Mouse (Mus musculus) T-cell, adult 2 months (primary cell): Measurements from ENCODE around the gene Afdn.
"Not testable (repeated sequence)": the region's sequence is repeated elsewhere in the genome, so short reads cannot be mapped to it uniquely, and the experiment has no call there.

Experiments
- DNase-seq: peaks from one replicate; pipeline ENCODE4 v3.0.0; 2022; ENCODE audit warnings: low spot score

Afdn gene

DNA sequence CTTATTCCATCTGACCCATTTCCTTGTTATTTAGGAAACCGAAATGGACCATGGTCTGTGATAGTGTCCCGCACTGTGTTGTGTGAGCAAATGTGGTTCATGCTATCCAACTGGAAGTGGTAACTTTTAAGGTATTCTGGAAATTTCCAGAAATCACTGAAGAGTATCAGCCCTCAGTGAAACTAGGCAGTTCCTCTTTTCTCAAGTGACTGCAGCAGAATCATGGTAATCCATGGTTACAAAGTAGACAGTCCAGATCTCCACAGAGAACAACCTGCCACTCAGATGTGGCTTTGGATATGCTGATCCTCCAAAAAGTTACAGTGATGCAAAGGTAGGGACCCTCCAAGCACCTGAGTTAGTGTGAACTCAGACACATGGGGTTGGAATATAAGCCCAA, 21.4 kb upstream of the Afdn start:
- DNase-seq = no peak

DNA sequence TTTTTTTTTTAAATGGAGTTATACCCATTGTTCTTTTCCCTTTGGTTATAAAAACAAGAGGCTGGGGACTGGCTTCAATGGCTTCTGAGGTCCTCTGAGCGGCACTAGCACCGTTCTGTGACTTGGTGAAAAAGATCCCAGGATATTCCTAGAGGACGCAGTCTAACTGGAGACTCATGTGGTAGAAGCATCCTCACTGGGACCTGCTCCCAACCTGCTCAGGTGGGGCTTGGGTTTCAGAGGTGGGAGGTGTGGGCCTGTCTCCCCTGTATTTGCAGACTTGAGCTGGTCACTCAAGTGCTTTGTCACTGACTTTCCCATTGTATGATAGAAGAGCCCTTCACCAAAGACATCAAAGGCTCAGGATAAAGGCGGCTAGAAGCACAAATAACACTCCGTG, 20.4 kb upstream of the Afdn start:
- no peak for DNase-seq

DNA sequence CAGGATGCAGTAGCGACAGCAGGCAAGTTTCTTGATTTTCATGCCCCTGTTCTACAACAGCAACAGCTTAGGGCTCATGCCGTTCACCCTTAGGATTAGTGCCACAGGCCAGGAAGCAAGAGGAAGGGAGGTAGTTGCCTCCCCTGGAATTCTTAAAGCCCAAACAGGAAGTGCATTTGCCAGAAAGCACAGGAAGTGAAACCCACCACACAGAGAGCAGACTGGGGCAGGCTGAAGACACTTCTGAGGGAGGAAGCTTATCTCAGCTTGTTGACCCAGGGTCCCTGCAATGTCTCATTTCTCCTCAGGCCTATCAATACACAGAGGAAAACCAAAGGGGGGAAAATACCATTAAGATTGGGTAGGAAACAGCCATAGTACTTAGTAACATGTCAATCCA, 19.5 kb upstream of the Afdn start:
- DNase-seq = no peak

DNA sequence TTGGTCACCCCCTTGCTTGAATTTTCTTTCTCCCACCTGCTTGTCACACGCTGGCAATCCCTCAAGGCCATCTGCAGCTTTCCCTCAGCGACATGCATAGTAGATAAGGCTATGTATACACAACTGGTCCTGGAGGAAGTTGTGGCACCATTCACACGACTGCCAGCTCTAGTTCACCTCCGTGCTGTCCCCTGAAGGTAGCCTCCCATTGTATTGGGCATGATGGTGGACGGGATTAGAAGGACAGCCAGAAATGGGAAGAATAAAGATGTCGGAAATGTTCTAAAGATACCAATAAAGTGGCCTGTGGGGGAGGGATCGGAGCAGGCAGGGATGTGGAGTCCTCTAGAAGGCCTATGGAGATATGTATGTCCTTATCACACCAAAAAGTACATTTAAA, 18.7 kb upstream of the Afdn start:
- no peak for DNase-seq

DNA sequence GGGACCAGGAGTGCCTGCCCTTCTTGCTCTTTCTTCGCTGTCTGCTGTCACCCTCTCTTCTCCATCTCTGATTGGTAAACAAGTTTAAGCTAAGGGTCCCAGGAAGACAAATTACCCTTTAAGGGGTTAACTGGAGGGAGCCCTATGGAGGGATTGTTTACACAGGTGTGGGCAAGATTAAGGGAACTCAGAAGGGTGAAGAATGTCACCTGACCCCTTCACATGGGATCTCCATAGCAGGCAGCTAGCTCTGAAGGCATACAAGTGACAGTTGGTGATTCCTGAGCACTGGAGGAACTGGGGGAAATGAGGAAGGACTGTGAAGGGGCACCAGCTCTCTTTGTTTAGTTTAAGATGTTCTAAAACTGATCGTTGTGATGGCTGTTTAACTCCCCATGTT, 18.0 kb upstream of the Afdn start:
- DNase-seq = no peak

DNA sequence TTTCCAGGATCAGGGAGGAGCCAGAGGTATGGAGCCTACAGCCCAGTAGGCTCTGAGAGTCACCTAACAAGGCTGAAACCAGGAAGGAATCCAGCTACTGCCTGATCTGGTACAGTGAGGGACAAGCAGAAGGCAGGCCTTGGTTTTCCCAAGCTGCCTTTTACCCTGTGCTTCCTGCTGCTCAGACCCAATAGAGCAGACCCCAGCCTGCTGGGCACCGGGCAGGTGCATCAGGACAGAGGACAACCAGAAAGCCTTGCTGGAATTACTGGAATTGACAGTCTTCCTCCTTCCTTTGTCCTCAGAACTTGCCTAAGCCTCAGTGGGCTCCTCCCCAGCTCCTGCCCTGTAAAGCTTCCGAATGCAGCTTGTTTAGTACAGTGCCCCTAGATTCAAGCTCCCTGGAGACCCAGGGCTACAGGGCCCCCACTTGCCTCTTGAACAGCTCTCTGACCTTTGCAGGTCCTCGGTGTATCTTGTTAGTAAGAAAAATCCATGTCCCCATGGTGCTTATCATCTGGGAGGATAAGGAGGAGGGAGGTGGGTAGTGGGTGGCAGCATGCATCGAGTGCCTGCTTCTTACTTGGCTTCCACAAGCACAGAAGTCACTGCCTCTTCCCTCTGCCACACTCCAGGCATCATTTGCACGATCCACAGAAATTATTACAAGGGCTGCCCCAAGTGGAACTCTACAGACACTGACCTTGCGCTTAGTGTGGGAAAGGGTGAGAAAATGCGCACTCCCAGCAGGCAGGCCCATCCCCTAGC, 17.2 kb upstream of the Afdn start:
- DNase-seq = no peak

DNA sequence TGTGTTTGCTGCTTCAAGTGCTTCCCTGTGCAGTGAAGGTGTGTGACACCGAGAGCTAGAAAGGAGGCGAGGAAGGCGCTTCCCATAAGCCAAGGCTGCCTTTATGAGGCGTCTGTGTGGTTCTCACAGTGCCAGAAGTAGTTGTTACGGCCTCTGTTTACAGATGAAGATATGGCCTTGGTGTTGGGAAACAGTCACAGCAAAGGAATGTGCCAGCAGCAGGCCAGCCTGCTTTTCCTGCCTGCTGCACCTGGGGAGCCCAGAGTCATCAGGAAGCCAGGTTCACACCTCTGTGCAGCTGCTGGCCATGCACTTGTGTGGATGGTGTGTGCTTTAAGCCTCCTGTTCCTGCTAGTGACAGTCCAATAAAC, 16.6 kb upstream of the Afdn start:
- DNase-seq = no peak

DNA sequence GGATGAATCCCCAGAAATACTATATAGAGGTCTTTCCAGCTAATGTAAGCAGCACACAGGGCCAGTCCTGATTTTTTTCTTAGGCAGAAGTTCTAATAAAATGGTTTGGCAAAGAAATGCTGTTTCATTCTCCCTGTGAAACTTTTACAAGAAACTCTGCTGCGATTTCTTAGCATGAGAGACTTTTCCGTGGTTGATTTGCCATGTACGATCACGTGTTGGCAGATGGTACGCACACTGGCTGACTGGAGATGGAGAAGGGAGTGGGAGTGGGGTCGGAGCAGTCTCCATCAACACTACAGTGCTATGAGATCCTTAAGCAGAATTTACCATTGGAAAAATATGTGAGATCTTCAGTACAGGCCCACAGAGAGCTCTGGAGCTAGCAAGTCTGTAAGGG, 16.1 kb upstream of the Afdn start:
- no peak for DNase-seq

DNA sequence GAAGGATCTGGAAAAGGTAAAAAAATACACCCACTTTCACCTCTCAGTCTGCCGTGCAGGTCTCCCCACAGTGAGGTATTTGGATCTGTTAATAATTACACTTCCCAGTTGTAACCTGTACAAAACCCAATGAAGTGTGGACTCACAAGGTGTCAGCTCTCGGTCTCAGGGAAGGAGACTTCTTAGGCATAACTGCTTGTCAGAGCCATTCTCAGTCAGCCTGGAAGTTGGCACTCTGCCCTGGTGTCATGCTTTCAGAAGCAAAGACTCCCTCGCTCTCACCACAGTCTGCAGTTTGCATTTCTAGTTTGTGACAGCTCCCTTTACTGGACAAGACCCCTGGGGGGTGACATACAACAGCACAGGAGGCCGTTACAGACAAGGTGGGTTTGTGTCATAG, 15.5 kb upstream of the Afdn start:
- DNase-seq = no peak

DNA sequence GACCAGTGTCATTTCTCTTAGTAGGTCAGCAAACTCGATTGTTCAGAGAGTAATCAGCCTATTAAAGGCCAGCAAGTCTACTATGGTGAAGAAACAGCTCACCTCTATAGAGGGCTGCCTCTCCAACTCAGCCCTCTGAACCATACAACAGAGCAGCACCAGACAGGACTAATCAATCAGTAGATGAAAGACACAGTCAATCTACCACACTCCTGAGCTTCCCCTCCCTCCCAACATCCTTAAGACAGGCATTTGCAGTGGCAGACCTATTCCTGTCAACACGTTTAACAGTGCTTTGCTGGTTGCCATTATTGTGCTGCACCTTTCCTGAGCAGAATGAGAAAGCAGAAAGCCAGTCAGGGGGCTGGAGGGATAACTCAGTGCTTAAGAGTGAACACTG, 15.0 kb upstream of the Afdn start:
- DNase-seq = no peak

DNA sequence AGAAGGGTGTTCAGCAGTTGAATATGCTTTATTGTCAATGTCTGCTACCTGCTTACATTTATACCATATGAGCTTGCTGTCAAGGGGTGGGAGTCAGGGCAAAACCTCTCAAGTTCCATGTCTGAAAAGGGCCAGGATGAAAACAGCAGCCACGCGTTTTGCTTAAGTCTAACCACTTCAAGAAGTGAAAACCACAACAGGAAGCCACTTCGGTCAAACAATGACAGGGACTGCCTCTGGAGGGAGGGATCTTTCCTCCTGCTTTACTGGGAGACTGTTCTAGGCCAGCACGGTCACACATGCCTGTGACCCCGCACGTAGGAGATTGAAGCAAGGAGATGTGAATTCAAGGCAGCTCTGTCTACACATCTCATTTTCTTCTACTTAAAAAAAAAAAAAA, 14.0 kb upstream of the Afdn start:
- peak; percentile 4 for DNase-seq

DNA sequence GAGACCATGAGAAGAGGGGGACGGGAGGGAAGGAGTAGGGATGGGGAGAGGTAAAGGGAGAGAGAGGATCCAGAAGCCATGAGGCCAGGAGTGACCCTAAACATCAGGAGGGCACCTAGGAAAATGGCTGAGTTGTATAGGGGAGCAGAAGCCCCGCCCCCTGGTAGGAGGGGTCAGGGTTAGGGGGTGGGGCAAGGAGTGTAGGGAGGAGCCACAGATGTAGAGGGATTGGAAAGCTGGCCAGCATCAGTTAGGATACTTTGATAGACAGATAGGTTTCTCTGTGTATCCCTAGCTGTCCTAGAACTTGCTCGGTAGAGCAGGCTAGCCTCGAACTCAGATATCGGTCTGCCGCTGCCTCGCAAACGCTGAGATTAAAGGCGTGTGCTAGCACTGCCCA, 12.7 kb upstream of the Afdn start:
- no peak for DNase-seq

DNA sequence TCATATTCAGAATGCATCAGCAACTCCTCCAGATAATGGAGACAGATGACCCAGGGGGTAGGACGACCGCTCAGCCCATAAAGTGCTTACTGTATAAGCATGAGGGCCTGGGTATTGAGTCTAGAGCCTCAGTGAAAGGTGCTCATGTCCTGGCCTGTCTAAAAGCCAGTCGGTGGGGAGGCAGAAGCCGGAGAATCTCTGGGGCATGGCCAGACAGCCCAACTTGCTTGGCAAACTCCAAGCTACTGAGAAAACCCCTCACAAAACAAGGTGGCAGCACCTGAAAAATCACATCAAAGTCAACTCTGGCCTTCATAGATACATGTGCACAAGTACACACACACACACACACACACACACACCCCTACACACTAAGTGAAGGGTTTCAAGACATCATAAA, 11.3 kb upstream of the Afdn start:
- no peak for DNase-seq

DNA sequence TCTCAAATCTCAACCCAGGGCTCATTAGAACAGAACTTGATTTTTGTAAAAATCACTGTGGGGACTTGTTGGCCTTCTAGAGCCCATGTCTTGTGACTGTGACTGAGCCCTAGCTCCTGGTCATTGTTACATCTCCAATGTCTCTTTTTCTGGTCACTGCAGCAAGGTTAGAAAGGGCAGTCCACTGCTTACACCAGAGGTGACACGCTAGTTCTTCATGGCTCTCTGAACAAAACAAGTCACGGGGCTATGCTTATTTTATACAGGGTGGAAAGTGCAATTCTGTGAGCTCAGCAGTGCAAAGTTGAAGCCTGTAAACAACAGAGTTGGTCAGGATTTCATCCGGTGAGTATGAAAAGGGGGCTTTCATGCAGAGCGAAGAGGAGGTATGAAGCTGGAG, 6.4 kb upstream of the Afdn start:
- DNase-seq = no peak

DNA sequence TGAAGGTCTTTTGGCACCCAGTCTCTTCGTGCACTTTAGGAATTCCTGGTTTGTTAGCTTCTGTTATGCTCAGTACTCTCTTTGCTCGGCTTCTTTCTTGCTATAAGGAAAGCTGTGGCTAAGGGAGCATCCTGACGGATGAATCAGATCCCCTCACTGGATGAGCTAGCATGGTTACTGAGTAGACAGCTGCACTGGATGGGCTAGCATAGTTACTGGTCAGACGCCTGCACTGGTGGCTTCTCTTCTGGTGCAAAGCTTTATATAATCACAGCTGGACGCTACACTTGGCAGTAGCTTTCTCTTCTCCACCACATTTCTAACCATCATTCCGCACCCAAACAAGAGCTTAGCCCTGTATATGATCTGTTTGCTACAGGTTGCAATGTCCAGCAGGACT, 5.4 kb upstream of the Afdn start:
- DNase-seq = no peak

DNA sequence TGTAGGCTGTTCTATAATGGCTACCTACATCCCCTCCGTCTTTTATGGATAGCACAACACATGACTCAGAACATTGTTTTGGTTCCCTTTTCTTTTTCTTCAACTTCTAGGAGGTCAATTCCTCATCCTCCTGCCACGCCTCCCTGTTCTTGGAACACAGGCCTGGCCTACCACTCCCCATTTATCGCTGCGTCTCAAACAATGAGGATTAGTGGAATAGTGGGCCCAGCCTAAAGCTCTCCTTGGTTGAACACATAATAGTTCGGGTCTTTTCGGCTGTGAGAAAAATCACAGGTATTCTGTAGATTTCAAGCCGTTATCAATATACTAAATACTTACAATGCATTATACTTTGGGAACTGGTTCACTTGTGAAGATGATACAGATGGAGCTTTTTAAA, 1.8 kb upstream of the Afdn start:
- no peak for DNase-seq

DNA sequence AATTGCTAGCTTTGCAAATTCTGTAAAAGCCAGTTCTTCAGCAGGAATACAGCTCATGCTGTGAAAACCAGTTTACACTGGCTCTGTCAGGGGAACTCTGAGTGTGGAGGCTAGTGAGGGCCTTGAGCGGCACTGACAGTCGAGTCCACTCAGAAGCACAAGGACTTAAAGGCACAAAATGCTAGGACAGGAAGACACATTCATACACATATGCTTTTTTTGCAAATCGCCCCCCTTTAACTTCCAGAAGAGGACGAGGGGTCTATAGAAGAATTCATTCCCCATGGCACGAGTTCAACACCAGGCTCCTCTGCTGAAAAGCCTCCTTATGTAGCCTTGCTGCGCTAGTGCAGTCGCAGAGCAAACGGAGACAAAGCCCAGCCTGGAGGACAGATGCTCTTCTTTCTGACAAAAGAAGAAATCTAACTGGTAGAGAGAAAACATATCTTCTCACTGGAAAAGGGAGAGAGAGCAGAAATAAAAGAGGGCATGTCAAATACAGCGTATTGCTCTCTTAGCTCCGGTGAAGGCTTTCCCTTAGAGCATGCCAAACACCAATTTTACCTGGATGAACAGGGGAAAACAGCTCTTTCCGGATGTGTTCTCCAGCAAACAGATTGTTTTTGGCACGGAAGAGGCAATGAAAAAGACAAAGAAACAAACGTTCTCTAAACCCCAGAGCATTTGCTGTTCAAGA, 1.0 kb upstream of the Afdn start:
- no peak for DNase-seq

DNA sequence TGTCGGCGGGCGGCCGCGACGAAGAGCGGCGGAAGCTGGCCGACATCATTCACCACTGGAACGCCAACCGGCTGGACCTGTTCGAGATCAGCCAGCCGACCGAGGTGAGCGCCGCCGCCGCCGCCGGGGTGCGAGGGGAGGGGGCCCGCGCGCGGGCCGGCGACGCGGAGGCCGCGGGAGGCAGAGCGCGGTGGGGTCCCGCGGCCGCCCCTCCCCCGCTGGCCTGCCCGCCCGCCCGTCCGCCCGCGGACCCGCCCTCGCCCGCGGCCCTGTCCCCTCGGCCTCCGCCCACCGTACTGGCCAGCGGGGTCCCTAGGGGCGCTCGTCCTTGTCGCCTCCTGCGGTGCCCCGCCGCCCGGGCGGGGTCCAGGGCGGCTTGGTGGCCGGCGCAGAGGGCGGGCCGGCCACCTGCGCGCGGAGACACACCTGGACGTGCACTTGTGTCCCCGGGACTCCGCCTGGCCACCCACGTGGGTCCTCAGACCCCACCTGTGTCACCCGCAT, 388 bp downstream of the Afdn start:
- no peak for DNase-seq

DNA sequence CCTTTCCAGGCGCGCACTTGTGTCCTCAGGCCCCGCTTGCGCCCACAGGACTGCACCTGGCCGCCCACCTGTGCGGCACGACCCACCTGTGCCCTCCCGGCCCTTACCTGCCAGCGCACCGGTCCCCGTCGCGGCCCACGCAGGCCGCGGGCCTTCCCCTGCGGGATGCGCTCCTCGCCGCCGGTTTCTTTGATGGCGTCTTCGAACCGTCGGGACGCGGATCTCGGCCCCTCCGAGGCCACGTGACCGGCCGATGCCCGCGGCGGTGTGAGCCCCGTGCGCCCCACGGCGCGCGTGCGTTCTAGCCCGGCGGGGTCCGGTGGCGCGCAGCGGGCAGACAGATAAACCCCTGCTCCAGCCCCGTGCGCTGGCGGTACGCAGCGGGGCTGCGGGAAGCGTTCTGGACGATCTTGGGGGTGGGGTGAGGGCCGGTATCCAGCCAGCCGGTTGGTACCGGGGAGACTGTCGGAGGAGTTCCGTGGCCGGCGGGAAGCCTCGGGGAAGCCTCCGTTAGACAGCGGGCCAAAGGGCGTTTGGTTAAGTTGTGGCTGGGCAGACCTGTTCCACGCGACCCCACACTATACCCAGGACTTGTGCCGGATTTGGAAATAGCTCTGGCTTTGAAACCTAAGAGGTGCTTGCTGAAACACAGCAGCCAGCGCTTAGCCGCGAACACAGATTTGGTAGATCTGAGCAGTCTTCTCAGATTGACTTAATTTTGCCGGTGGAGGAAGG, 1.0 kb downstream of the Afdn start, which contains the start of gene Tcte2:
Tcte2 (minus strand) TSS at position 647 of the 735 bp plus-strand sequence.
- DNase-seq = peak; percentile 3

DNA sequence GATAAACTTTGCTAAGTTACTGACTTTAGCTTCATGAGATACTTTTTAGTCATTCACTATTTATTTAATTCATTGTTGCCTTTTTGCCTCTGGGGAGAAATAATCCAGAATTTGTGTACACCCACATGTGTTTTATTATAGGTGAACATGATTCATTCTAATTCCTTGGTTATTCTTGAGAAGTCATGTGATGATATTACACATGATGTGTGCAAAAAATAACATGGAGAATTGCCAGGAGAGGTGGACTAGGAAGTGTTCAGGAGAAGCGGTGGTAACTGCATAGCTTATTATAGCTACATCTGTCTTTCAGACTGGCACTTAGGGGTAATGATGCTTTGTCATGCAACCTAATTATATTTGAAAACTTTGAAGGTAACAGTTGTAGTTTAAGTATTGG, 3.5 kb downstream of the Afdn start:
- no peak for DNase-seq

DNA sequence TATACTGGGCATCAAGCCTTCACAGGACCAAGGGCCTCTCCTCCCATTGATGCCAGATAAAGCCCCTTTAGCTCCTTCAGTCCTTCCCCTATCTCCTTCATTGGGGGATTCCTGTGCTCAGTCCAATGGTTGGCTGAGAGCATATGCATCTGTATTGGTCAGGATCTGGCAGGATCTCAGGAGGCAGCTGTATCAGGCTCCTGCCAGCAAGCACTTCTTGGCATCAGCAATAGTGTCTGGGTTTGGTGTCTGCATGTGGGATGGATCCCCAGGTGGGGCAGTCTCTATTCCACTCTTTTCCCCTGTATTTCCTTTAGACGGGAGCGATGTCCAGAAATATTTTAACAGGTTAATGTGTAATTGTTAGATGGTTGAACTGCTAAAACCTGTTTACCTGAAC, 4.6 kb downstream of the Afdn start:
- DNase-seq = not testable (repeated sequence)

DNA sequence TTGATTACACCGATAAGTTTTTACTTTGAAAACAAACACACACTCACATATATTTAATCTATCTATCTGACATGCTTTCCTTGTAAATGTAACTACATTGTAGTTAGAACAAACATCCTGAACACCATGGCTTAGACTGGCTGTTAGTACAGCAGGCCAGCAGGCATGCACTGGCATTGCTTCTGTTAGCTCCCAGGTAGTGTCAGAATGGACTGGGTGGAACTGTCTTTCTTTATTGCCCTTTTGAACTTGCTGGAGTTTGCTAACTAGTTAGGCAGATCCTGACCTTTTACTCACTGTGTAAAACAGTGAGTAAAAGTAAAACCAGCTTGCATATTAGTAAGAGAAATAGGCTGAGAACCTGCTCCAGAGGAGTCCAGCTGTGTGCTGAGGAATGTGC, 8.2 kb downstream of the Afdn start:
- no peak for DNase-seq

DNA sequence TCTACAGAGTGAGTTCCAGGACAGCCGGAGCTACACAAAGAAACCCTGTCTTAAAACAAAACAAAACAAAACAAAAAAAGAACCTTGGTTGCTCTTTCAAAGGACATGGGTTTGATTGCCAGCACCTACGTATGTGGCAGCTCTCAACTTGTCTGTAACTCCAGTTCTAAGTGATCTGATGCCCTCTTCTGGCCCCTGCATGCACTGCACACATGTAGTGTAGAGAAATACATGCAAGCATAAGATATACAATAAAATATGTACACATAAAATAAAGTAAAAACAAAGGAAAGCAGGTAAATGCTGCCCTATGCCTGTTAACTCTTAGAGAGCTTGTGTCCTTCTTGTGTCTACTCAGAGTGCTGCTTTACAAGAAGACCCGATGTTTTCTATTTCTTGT, 8.9 kb downstream of the Afdn start:
- no peak for DNase-seq
